In genomic region chr15:9748359-9749102, GRCm38 (mm10) we compare ENCODE assay signal across 8 mouse cellular contexts. TPM values are rescaled to one million over a fixed set of nuclear protein-coding genes. Genes with fewer than 3 reads are reported as not detected.
DNase-seq lines count a peak whose midpoint lies in the region; ATAC-seq lines count a peak whose summit lies in the region.

Gene Spef2 (minus strand): TSS chr15:9748868.

- H3K27ac ChIP-seq in forebrain, embryonic 10.5 days, result no peak within 1 kb of the TSS
- no peak within 1 kb of the TSS for H3K27ac ChIP-seq in heart, embryonic 16.5 days (ENCODE audit: low read length)
- H3K27ac ChIP-seq in liver, embryonic 11.5 days (ENCODE audit: low read depth, low read length), result no peak within 1 kb of the TSS

- no peaks in the 10 kb centered on the region for H3K36me3 ChIP-seq in forebrain, embryonic 10.5 days (replicated peaks)
- no peaks in the 10 kb centered on the region for H3K36me3 ChIP-seq in heart, embryonic 16.5 days (ENCODE audit: control insufficient read depth, insufficient read depth)
- H3K36me3 ChIP-seq in liver, embryonic 11.5 days (ENCODE audit: control insufficient read depth, insufficient read depth, low read length), result no peaks in the 10 kb centered on the region
- H3K36me3 ChIP-seq in splenic B cell, adult 2 months (ENCODE audit: control insufficient read depth, insufficient read depth, low read length, poor library complexity, severe bottlenecking), result no peaks in the 10 kb centered on the region

- no peaks in the 10 kb centered on the region for H3K27me3 ChIP-seq in forebrain, embryonic 10.5 days (ENCODE audit: poor library complexity, severe bottlenecking)
- H3K27me3 ChIP-seq in heart, embryonic 16.5 days (ENCODE audit: control insufficient read depth, insufficient read depth, low read length), result no peaks in the 10 kb centered on the region
- no peaks in the 10 kb centered on the region for H3K27me3 ChIP-seq in liver, embryonic 11.5 days (replicated peaks; ENCODE audit: control insufficient read depth, insufficient read depth, low read length)
- no peaks in the 10 kb centered on the region for H3K27me3 ChIP-seq in splenic B cell, adult 2 months (ENCODE audit: control insufficient read depth, insufficient read depth, low read length, poor library complexity, severe bottlenecking)

- no peaks in the 10 kb centered on the region for H3K9me3 ChIP-seq in forebrain, embryonic 10.5 days
- H3K9me3 ChIP-seq in heart, embryonic 16.5 days (replicated peaks; ENCODE audit: control insufficient read depth, low read length), result no peaks in the 10 kb centered on the region
- no peaks in the 10 kb centered on the region for H3K9me3 ChIP-seq in liver, embryonic 11.5 days (ENCODE audit: control insufficient read depth, low read length)

- peak within 1 kb of the TSS; percentile 53 for H3K4me2 ChIP-seq in heart, embryonic 16.5 days (ENCODE audit: low read depth, low read length)
- H3K4me2 ChIP-seq in liver, embryonic 11.5 days, result peak within 1 kb of the TSS; percentile 55

- ATAC-seq in heart, embryonic 16.5 days (replicated peaks; ENCODE audit: extremely low read depth, insufficient read depth, low FRiP score), result peak; percentile 89
- ATAC-seq in liver, embryonic 11.5 days (replicated peaks; ENCODE audit: low FRiP score), result peak; percentile 93

- WGBS in forebrain, embryonic 10.5 days, result 34% methylated on average over 16 of the region's 16 CpGs
- 20% methylated on average over 16 of the region's 16 CpGs for WGBS in heart, embryonic 16.5 days
- 24% methylated on average over 15 of the region's 16 CpGs for WGBS in liver, embryonic 11.5 days

- H3K4me1 ChIP-seq in forebrain, embryonic 10.5 days, result peaks cover 4% of the 10 kb centered on the region
- H3K4me1 ChIP-seq in heart, embryonic 16.5 days (ENCODE audit: control insufficient read depth, insufficient read depth, low read length), result no peaks in the 10 kb centered on the region
- peaks cover 4% of the 10 kb centered on the region; the same call in 1 of the 2 replicates for H3K4me1 ChIP-seq in liver, embryonic 11.5 days (replicated peaks; ENCODE audit: control insufficient read depth, insufficient read depth, low read length)

- peak within 1 kb of the TSS; percentile 45 for H3K4me3 ChIP-seq in forebrain, embryonic 10.5 days
- peak within 1 kb of the TSS; percentile 41 for H3K4me3 ChIP-seq in heart, embryonic 16.5 days (ENCODE audit: low read length)
- H3K4me3 ChIP-seq in liver, embryonic 11.5 days (ENCODE audit: low read depth, low read length), result peak within 1 kb of the TSS; percentile 31; the same call in 1 of the 2 replicates

- no peak within 1 kb of the TSS for H3K9ac ChIP-seq in heart, embryonic 16.5 days (ENCODE audit: low read length)
- no peak within 1 kb of the TSS for H3K9ac ChIP-seq in liver, embryonic 11.5 days (ENCODE audit: low read depth, low read length)

- DNase-seq in CD4-positive, CD25-positive, alpha-beta regulatory T cell, adult 2 months (ENCODE audit: low read depth, low spot score), result peak; percentile 91
- DNase-seq in brain, embryonic 18.5 days (ENCODE audit: low read depth, low spot score), result peak; percentile 18
- peak; percentile 73 for DNase-seq in forebrain, embryonic 10.5 days (ENCODE audit: extremely low spot score, low spot score)
- DNase-seq in kidney, postnatal 14 days, result peak; percentile 79
- DNase-seq in liver, embryonic 11.5 days (ENCODE audit: low spot score), result peak; percentile 51
- peak; percentile 87 for DNase-seq in naive thymus-derived CD4-positive, alpha-beta T cell, adult 2 months (ENCODE audit: low read depth)
- peak; percentile 85 for DNase-seq in splenic B cell, adult 2 months (ENCODE audit: low read depth, low spot score)

RNA-seq across cellular contexts. Expression of gene Spef2, which starts in this region (rescaled TPM):
- 0.35 and 0.68 TPM in 2 replicates for polyA plus RNA-seq in forebrain, embryonic 10.5 days (2016; fragmentation: Nextera tagmentation; extraction: Ambion mirVana)
- polyA plus RNA-seq in heart, embryonic 16.5 days (2015; fragmentation: Nextera tagmentation; extraction: Ambion mirVana), result 0.31 and 0.63 TPM in 2 replicates
- polyA plus RNA-seq in liver, embryonic 11.5 days (2014; fragmentation: Nextera tagmentation; extraction: Ambion mirVana), result 0.13 TPM in 1 of 2 replicates, not detected in the other

Comparison
In these comparisons a context has a peak if more than half of its experiments do, and no peak if none do; other contexts are left out.
1. Peak in DNase-seq and H3K4me3 ChIP-seq in forebrain, embryonic 10.5 days; RNA of the gene not detected or under 1 TPM.
2. Peak in ATAC-seq, H3K4me3 ChIP-seq and H3K4me2 ChIP-seq in heart, embryonic 16.5 days; RNA of the gene not detected or under 1 TPM.
3. Peak in DNase-seq, ATAC-seq, H3K4me3 ChIP-seq and H3K4me2 ChIP-seq in liver, embryonic 11.5 days; RNA of the gene not detected or under 1 TPM.
4. DNase-seq: peak in every context shown above with its lines; median percentile 91 in CD4-positive, CD25-positive, alpha-beta regulatory T cell, adult 2 months; 87 in naive thymus-derived CD4-positive, alpha-beta T cell, adult 2 months; 85 in splenic B cell, adult 2 months; 79 in kidney, postnatal 14 days; 73 in forebrain, embryonic 10.5 days; 51 in liver, embryonic 11.5 days; 18 in brain, embryonic 18.5 days.